Mouse (Mus musculus) liver, adult 2 months (tissue): ENCODE measurements around the gene Chga.

ENCODE experiments used
- CTCF ChIP-seq: fragments of 200-500 bp; IDR thresholded peaks from 2 replicates; pipeline ENCODE4 v1.5.1; 2011; ENCODE audit warnings: low read depth, low read length, control low read depth
- POLR2A ChIP-seq: fragments of 200-500 bp; IDR thresholded peaks from 2 replicates; pipeline ENCODE4 v1.6.1; 2011; ENCODE audit warnings: low read length, control low read depth; ENCODE audit not compliant: insufficient read depth; ENCODE audit errors: extremely low read depth

DNA sequence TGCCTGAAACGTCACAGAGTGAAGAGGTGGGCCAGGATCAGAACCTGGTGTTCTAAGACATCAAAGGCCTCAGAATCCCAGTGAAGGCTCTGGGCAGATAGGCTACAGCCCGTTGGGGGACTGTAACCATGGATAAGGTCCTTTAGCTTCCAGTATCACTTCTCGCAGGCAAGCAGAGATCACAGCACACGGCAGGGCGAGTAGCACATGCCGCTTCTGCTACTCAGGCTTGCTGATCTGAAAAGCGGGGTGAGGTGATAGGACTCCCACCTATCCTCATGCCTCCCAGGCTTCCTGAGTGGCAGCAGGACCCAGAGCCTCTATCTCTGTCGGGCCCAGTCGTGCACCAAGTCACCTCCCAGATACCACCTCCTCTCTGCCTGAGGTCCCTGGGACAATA lies 16.9 kb downstream of the Chga start:
- TF ChIP-seq CTCF (no peak), POLR2A (no peak)
